Mouse (Mus musculus) neural tube, embryonic 13.5 days (tissue): Measurements from ENCODE around the gene Chd3. TPM values are rescaled to one million over a fixed set of nuclear protein-coding genes. Genes with fewer than 3 reads are reported as not detected.

Source experiments
- ATAC-seq: fragments of 200-750 bp; cut with Nextera tagmentation; 2 replicates; pipeline ENCODE4 v1.8.0; 2017; ENCODE audit warnings: low read depth, mild to moderate bottlenecking, moderate TSS enrichment, moderate library complexity
- H3K27ac ChIP-seq: fragments of 300-500 bp; sonication (generic); replicated peaks from 2 replicates; pipeline ENCODE4 v1.5.1; 2015; ENCODE audit warnings: moderate library complexity, mild to moderate bottlenecking, inconsistent platforms
- H3K27me3 ChIP-seq: fragments of 300-500 bp; sonication (generic); 2 replicates; pipeline ENCODE4 v1.6.1; 2015; ENCODE audit warnings: mild to moderate bottlenecking, inconsistent platforms
- H3K36me3 ChIP-seq: fragments of 300-500 bp; sonication (generic); 2 replicates; pipeline ENCODE4 v1.6.1; 2015; ENCODE audit warnings: mild to moderate bottlenecking, inconsistent platforms
- H3K4me1 ChIP-seq: fragments of 300-500 bp; sonication (generic); replicated peaks from 2 replicates; pipeline ENCODE4 v1.6.1; 2015; ENCODE audit warnings: inconsistent platforms
- H3K4me2 ChIP-seq: fragments of 300-500 bp; sonication (generic); 2 replicates; pipeline ENCODE4 v1.6.1; 2015; ENCODE audit warnings: inconsistent platforms, mild to moderate bottlenecking, moderate library complexity
- H3K4me3 ChIP-seq: fragments of 300-500 bp; sonication (generic); 2 replicates; pipeline ENCODE4 v1.5.1; 2015; ENCODE audit warnings: mild to moderate bottlenecking, inconsistent platforms
- H3K9ac ChIP-seq: fragments of 300-500 bp; sonication (generic); 2 replicates; pipeline ENCODE4 v1.6.1; 2015; ENCODE audit warnings: moderate library complexity, mild to moderate bottlenecking, inconsistent platforms
- H3K9me3 ChIP-seq: fragments of 300-500 bp; sonication (generic); 2 replicates; pipeline ENCODE4 v1.6.1; 2016; ENCODE audit warnings: inconsistent platforms
- WGBS: fragments of 180-500 bp; shearing (Covaris S2); methylation state at CpG from one replicate; pipeline ENCODE4 v1.1.7; 2015; 5-methylcytosine and 5-hydroxymethylcytosine counted together
- polyA plus RNA-seq: library from polyadenylated mRNA; unstranded; fragments of >200 nt; fragmentation: Nextera tagmentation; extraction: Ambion mirVana; gene quantifications from 2 replicates; pipeline ENCODE4 v1.2.1, GENCODE M21; 2015

Chd3 gene
- polyA plus RNA-seq, 1 experiment from 2014 or later: 84.6 TPM

- Histone ChIP-seq H3K9me3 (no peaks in the 10 kb centered on the region), H3K36me3 (peaks cover 21% of the 10 kb centered on the region), H3K4me2 (no peak overlapping the region), H3K27me3 (no peaks in the 10 kb centered on the region), H3K4me1 (no peaks in the 10 kb centered on the region), H3K4me3 (no peak overlapping the region), H3K9ac (no peak overlapping the region), H3K27ac (no peak overlapping the region)
- no peak for ATAC-seq
- 91% methylated on average over 3 of the region's 3 CpGs for WGBS
Measured at GRCm38 (mm10) chr11:69295286-69295685, 73.9 kb downstream of the Chd3 start.

Other genes with a start within 250 kb of the Chd3 start
- gene Hes7, start 249.0 kb downstream of the Chd3 start, polyA plus RNA-seq: 0.61 TPM in 1 of 2 replicates, not detected in the other
- 0.18 and 0.32 TPM in 2 replicates for gene 9130213A22Rik, start 246.8 kb downstream of the Chd3 start, polyA plus RNA-seq
- gene Aloxe3, start 243.5 kb downstream of the Chd3 start, polyA plus RNA-seq: 0.59 and 1.2 TPM in 2 replicates
- 0.22 and 0.23 TPM in 2 replicates for gene Alox12b, start 212.4 kb downstream of the Chd3 start, polyA plus RNA-seq
- 0.17 TPM in 1 of 2 replicates, not detected in the other for gene Alox8, start 171.6 kb downstream of the Chd3 start, polyA plus RNA-seq
- 0.21 TPM in 2 replicates for gene Gucy2e, start 132.4 kb downstream of the Chd3 start, polyA plus RNA-seq
- gene Cntrob, start 45.6 kb downstream of the Chd3 start, polyA plus RNA-seq: 20.9 and 21.0 TPM in 2 replicates
- gene Trappc1, start 45.4 kb downstream of the Chd3 start, polyA plus RNA-seq: 225 and 229 TPM in 2 replicates
- 5.5 and 5.7 TPM in 2 replicates for gene Kcnab3, start 43.1 kb downstream of the Chd3 start, polyA plus RNA-seq
- gene Rnf227, start 28.9 kb downstream of the Chd3 start, polyA plus RNA-seq: 131 and 136 TPM in 2 replicates
- gene Naa38, start 26.1 kb upstream of the Chd3 start, polyA plus RNA-seq: 112 and 117 TPM in 2 replicates
- gene Cyb5d1, start 26.2 kb upstream of the Chd3 start, polyA plus RNA-seq: 36.2 and 39.2 TPM in 2 replicates
- 7.8 and 8.4 TPM in 2 replicates for gene Tmem88, start 28.8 kb upstream of the Chd3 start, polyA plus RNA-seq
- gene Kdm6b, start 44.3 kb upstream of the Chd3 start, polyA plus RNA-seq: 44.8 and 47.4 TPM in 2 replicates
- 2.2 and 2.7 TPM in 2 replicates for gene Dnah2, start 179.7 kb upstream of the Chd3 start, polyA plus RNA-seq
- 68.1 and 72.0 TPM in 2 replicates for gene Efnb3, start 190.8 kb upstream of the Chd3 start, polyA plus RNA-seq
- gene Wrap53, start 210.8 kb upstream of the Chd3 start, polyA plus RNA-seq: 18.1 and 19.7 TPM in 2 replicates
- 76.0 and 77.6 TPM in 2 replicates for gene Trp53, start 211.0 kb upstream of the Chd3 start, polyA plus RNA-seq
- gene Atp1b2, start 236.5 kb upstream of the Chd3 start, polyA plus RNA-seq: 29.5 and 30.4 TPM in 2 replicates
- gene Shbg, start 248.5 kb upstream of the Chd3 start, polyA plus RNA-seq: not detected in 2 replicates